Mouse (Mus musculus): ENCODE measurements around the gene Zfp217.

- TF ChIP-seq GATA1 (IDR thresholded peaks at IDR 0.05; ENCODE audit: low read length) (no peak), TAL1 (IDR thresholded peaks at IDR 0.05; ENCODE audit: low read length) (no peak)
These were observed 77.2 kb downstream of the Zfp217 start for GRCm38 (mm10) chr2:170070641-170071241.

Data from erythroblast, embryonic 14.5 days (primary cell).